Mouse (Mus musculus): ENCODE results near the gene Zfp119b.

DNA sequence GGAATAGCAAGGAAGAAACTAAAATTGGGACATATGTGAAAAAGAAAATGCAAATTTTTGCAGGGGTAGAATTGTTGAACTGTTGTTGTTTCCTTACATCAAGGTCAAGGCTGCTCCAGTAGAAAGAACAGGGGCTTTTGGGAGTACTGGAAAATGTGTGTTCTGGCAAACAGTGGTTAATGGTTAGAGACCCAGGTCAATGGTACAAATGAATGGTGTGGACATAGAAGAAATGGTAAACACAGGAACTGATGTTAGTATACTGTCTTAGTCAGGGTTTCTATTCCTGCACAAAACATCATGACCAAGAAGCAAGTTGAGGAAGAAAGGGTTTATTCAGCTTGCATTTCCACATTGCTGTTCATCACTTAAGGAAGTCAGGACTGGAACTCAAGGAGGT lies 42.6 kb downstream of the Zfp119b start:
- TF ChIP-seq CTCF (conservative IDR thresholded peaks at IDR 0.05; ENCODE audit: insufficient read depth, insufficient read length, low read depth, low read length) (no peak), POLR2A (IDR thresholded peaks at IDR 0.05; ENCODE audit: low read depth, low read length) (no peak)
